Mouse (Mus musculus): Measurements from ENCODE around the gene Fasn.

The Fasn gene

GRCm38 (mm10) chr11:120829757-120830532, 5.6 kb upstream of the Fasn start:
- no peak for DNase-seq (ENCODE audit: extremely low spot score, low read depth, low spot score)

GRCm38 (mm10) chr11:120828416-120828815, 4.1 kb upstream of the Fasn start:
- no peak for DNase-seq (ENCODE audit: extremely low spot score, low read depth, low spot score)

- DNase-seq (ENCODE audit: extremely low spot score, low read depth, low spot score) = no peak
Observed at GRCm38 (mm10) chr11:120826016-120826953, 1.9 kb upstream of the Fasn start.

- DNase-seq (ENCODE audit: extremely low spot score, low read depth, low spot score) = no peak
Observed at GRCm38 (mm10) chr11:120825289-120825863, 1.0 kb upstream of the Fasn start.

GRCm38 (mm10) chr11:120824787-120825288, 491 bp upstream of the Fasn start:
- peak; percentile 52 for DNase-seq (ENCODE audit: extremely low spot score, low read depth, low spot score)

GRCm38 (mm10) chr11:120823551-120823947, 798 bp downstream of the Fasn start:
- no peak for DNase-seq (ENCODE audit: extremely low spot score, low read depth, low spot score)

GRCm38 (mm10) chr11:120822831-120823550, 1.4 kb downstream of the Fasn start:
- DNase-seq (ENCODE audit: extremely low spot score, low read depth, low spot score) = no peak

GRCm38 (mm10) chr11:120822321-120822720, 2.0 kb downstream of the Fasn start:
- no peak for DNase-seq (ENCODE audit: extremely low spot score, low read depth, low spot score)

- no peak for DNase-seq (ENCODE audit: extremely low spot score, low read depth, low spot score)
Observed at GRCm38 (mm10) chr11:120821076-120821922, 3.0 kb downstream of the Fasn start.

GRCm38 (mm10) chr11:120820546-120820945, 3.8 kb downstream of the Fasn start:
- DNase-seq (ENCODE audit: extremely low spot score, low read depth, low spot score) = no peak

GRCm38 (mm10) chr11:120819556-120819955, 4.8 kb downstream of the Fasn start:
- no peak for DNase-seq (ENCODE audit: extremely low spot score, low read depth, low spot score)

- no peak for DNase-seq (ENCODE audit: extremely low spot score, low read depth, low spot score)
Observed at GRCm38 (mm10) chr11:120818251-120818650, 6.1 kb downstream of the Fasn start.

GRCm38 (mm10) chr11:120817358-120817757, 7.0 kb downstream of the Fasn start:
- no peak for DNase-seq (ENCODE audit: extremely low spot score, low read depth, low spot score)

- DNase-seq (ENCODE audit: extremely low spot score, low read depth, low spot score) = no peak
Observed at GRCm38 (mm10) chr11:120812068-120812467, 12.3 kb downstream of the Fasn start.

GRCm38 (mm10) chr11:120808010-120808409, 16.3 kb downstream of the Fasn start:
- no peak for DNase-seq (ENCODE audit: extremely low spot score, low read depth, low spot score)

- DNase-seq (ENCODE audit: extremely low spot score, low read depth, low spot score) = no peak
Observed at GRCm38 (mm10) chr11:120805375-120806298, 18.7 kb downstream of the Fasn start.

- DNase-seq (ENCODE audit: extremely low spot score, low read depth, low spot score) = no peak
Observed at GRCm38 (mm10) chr11:120804769-120805168, 19.6 kb downstream of the Fasn start.

GRCm38 (mm10) chr11:120804274-120804673, 20.1 kb downstream of the Fasn start:
- DNase-seq (ENCODE audit: extremely low spot score, low read depth, low spot score) = no peak
